Mouse (Mus musculus): ENCODE data around the gene Snrpa1.

Gene Snrpa1

GRCm38 (mm10) chr7:66113561-66113960 lies 54.8 kb downstream of the Snrpa1 start:
- no peak for DNase-seq (ENCODE audit: low spot score in 2 of 2)

DNA sequence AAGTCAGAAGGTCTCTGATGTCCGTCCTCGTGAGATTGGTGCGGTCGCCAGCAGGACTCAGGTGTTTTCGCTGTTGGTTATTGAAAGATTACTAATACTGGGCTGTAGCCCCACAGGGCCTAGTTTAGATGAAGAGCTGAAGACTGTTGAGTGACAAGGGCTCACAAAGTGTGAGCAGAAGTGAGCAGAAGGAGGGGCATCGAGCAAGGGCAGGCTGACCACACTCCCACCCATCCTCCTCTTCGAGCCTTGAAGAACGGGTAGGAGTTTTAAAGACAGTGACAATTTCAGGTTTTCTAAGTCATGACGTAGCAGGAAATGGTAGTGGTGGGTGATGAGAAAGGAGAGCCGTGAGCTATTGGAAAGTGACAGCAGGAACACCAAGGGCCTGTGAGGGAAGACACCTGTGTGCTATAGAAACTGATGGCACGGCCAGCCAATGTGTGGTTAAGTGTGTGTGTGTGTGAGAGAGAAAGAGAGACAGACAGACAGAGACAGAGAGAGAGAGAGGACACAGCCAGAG lies 57.1 kb downstream of the Snrpa1 start:
- no peak for DNase-seq (ENCODE audit: low spot score in 2 of 2)

GRCm38 (mm10) chr7:66116906-66117482 lies 58.2 kb downstream of the Snrpa1 start:
- DNase-seq (ENCODE audit: low spot score in 2 of 2) = no peak

DNA sequence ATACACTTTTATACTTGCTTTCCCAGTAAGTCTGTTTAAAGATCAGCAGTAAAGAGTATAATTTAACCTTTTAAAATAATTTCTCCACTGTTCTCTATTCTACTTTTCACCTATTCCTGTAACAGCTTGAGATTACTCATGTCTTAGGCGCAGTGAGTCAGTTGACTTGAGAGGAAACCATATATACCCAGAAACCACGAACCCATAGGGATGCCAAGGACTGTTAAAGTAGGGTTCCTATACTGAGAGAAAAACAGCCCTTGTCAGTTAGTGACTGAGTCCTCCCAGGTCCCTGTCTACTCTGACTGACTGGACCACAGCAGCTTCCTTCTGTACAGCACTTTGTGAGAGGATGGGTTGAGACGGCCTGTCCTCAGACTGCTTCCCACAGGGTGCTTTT lies 59.2 kb downstream of the Snrpa1 start:
- no peak for DNase-seq (ENCODE audit: low spot score in 2 of 2)

- DNase-seq (ENCODE audit: low spot score in 2 of 2) = no peak
Measured at GRCm38 (mm10) chr7:66118796-66119195, 60.0 kb downstream of the Snrpa1 start.

- no peak for DNase-seq (ENCODE audit: low spot score in 2 of 2)
Measured at GRCm38 (mm10) chr7:66120139-66120538, 61.3 kb downstream of the Snrpa1 start.

GRCm38 (mm10) chr7:66120702-66121396 lies 62.0 kb downstream of the Snrpa1 start:
- DNase-seq (ENCODE audit: low spot score in 2 of 2) = no peak

Measured in urinary bladder, postnatal 36 days (tissue).